Mouse (Mus musculus) kidney, postnatal 0 days (tissue): ENCODE measurements at regions not wholly inside any gene's neighbourhood (a gene's known extent, or its start where the extent isn't known, plus 50 kb on each side); places are given as distances from the start of the nearest gene placed in this dataset.

Experiments used
- ATAC-seq: fragments of 200-750 bp; cut with Nextera tagmentation; replicated peaks from 2 replicates; pipeline ENCODE4 v1.8.0; 2017; ENCODE audit warnings: low read depth, moderate number of reproducible peaks, moderate TSS enrichment, moderate library complexity; ENCODE audit not compliant: low FRiP score
- DNase-seq: peaks from one replicate; pipeline ENCODE4 v3.0.0-alpha.2; 2016; ENCODE audit warnings: low spot score
- H3K27ac ChIP-seq: fragments of 300-500 bp; sonication (generic); 2 replicates; pipeline ENCODE4 v1.5.1; 2014; ENCODE audit warnings: mild to moderate bottlenecking
- H3K27me3 ChIP-seq: fragments of 300-500 bp; sonication (generic); 2 replicates; pipeline ENCODE4 v1.6.1; 2014; ENCODE audit warnings: low read length, mixed read lengths; ENCODE audit not compliant: insufficient read depth
- H3K36me3 ChIP-seq: fragments of 300-500 bp; sonication (generic); 2 replicates; pipeline ENCODE4 v1.6.1; 2014; ENCODE audit warnings: low read length, mixed read lengths; ENCODE audit not compliant: insufficient read depth
- H3K4me1 ChIP-seq: fragments of 300-500 bp; sonication (generic); replicated peaks from 2 replicates; pipeline ENCODE4 v1.6.1; 2014; ENCODE audit warnings: antibody characterized with exemption, low read length, mixed read lengths; ENCODE audit not compliant: insufficient read depth
- H3K4me2 ChIP-seq: fragments of 300-500 bp; sonication (generic); 2 replicates; pipeline ENCODE4 v1.6.1; 2014; ENCODE audit warnings: mild to moderate bottlenecking, low read length, moderate library complexity, mixed read lengths
- H3K4me3 ChIP-seq: fragments of 300-500 bp; sonication (generic); replicated peaks from 2 replicates; pipeline ENCODE4 v1.5.1; 2014; ENCODE audit warnings: low read depth, low read length
- H3K9ac ChIP-seq: fragments of 300-500 bp; sonication (generic); 2 replicates; pipeline ENCODE4 v1.6.1; 2014; ENCODE audit warnings: low read depth, low read length
- H3K9me3 ChIP-seq: fragments of 300-500 bp; sonication (generic); replicated peaks from 2 replicates; pipeline ENCODE4 v1.6.1; 2016; ENCODE audit warnings: low read length, inconsistent platforms, mixed read lengths
- CTCF ChIP-seq: IDR thresholded peaks from 2 replicates; pipeline ENCODE4 v1.5.1; 2016; ENCODE audit warnings: antibody characterized with exemption, low read depth, mild to moderate bottlenecking, moderate library complexity
- WGBS: fragments of 180-500 bp; shearing (Covaris S2); extraction: QIAGEN DNeasy Blood & Tissue Kit; methylation state at CpG from one replicate; pipeline ENCODE4 v1.1.7; 2014; 5-methylcytosine and 5-hydroxymethylcytosine counted together

DNA sequence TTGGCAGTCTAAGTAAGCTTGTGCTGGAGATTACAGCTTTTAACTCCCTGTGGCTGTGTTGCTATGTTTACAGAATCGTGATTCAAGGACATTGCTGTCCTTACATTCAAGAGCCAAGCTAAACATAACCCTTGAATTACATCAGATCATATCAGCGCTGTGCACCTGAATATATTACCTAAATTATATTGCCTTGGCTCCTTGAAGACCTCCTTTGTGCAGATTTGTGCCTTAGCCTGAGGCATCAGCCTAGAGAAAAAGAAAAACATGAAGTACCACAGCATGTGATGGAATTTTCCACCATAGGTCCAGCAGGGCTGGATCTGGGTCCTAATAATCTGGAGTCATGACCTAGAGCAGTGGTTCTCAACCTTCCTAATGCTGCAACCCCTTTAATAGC is 189.8 kb upstream of the Tsc22d2 start:
- TF ChIP-seq CTCF, result no peak
- Histone ChIP-seq H3K4me2 (no peak overlapping the region), H3K9me3 (no peaks in the 10 kb centered on the region), H3K9ac (no peak overlapping the region), H3K36me3 (no peaks in the 10 kb centered on the region), H3K4me1 (no peaks in the 10 kb centered on the region), H3K27ac (no peak overlapping the region), H3K4me3 (no peak overlapping the region), H3K27me3 (no peaks in the 10 kb centered on the region)
- DNase-seq (no peak), ATAC-seq (no peak)
- 44% methylated on average over 2 of the region's 2 CpGs for whole genome bisulfite sequencing

DNA sequence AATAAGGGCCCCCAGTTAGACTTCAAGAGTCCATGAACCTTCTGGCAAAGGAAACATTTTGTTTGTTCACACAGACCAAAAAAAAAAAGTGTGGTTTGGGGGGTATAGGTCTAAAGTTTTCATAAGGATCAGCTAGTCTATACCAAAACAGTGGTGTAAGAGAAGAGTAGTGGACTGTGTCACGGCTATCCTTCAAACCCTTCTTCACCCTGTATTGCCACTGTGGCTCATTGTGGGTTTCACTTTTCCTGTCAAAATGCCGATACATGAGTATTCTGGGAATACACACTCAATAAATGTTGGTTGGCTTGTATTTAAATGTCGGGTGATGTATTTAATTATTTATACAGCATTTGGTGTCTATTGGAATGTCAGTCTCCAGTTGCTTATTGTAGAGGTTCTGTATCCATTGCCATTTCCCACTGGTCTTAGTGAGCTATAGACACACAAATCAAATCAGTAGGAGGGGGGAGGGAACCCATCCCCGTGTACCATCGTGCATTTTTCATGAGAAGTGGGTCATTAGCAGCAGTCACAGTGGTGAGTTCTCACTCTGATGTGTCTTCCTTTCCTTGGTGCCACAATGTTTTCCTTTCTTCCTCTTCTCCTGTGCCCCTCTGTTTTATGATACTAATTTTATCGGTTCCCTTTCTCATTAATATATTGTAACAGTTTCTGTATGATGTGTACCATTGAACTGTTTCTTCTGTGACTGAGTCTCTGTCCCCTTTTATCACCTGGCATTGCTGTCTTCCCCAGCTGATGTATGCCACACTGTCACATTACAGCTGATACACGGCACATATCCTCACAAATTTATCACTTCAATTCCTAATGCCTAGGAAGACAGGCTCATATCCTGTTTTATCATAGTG is 187.8 kb upstream of the Tsc22d2 start:
- H3K27ac ChIP-seq, result no peak overlapping the region
- no peak overlapping the region for H3K9ac ChIP-seq
- H3K9me3 ChIP-seq, result no peaks in the 10 kb centered on the region
- H3K4me3 ChIP-seq, result no peak overlapping the region
- H3K4me2 ChIP-seq, result no peak overlapping the region
- no peak for TF ChIP-seq CTCF
- H3K36me3 ChIP-seq, result no peaks in the 10 kb centered on the region
- H3K27me3 ChIP-seq, result no peaks in the 10 kb centered on the region
- no peak for DNase-seq
- 83% methylated on average over 7 of the region's 7 CpGs for WGBS
- H3K4me1 ChIP-seq, result no peaks in the 10 kb centered on the region
- ATAC-seq, result no peak

DNA sequence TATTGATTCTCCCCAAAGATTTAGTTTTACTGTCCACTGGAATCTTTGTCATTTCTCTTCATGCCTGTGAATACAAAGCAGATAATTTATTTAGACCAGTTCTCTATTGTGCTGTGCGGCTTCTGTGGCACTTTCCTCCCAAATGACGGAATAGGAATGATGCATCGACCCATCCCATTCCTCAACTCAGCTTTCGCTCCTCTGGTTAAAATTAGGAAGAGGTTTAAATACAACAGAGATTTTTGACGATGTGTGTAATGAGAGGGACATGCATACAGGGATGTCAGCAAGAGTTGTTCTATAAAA is 187.2 kb upstream of the Tsc22d2 start:
- Histone ChIP-seq H3K9me3 (no peaks in the 10 kb centered on the region), H3K36me3 (no peaks in the 10 kb centered on the region), H3K27ac (no peak overlapping the region), H3K4me3 (no peak overlapping the region), H3K27me3 (no peaks in the 10 kb centered on the region), H3K9ac (no peak overlapping the region), H3K4me1 (no peaks in the 10 kb centered on the region), H3K4me2 (no peak overlapping the region)
- no peak for TF ChIP-seq CTCF
- no peak for ATAC-seq
- no peak for DNase-seq
- 76% methylated on average over 5 of the region's 5 CpGs for WGBS

DNA sequence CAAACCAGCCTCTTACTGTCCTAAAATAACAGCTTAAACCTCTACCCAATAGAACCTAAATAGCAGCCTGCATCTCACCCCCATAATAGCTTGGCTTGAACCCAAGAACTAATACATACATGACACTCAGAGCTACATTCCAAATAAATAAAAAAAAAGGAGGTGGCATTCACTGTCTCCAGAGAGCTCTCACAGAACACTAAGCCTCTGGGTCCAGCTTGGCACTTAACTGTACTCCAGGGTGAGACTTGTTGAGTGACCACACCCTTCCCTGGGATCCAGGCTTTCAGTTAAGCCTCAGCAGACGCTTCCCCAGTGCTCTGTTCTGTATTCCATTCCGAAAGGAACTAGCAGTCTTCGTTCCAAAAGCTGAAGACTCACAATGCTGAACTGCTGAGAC is 186.3 kb upstream of the Tsc22d2 start:
- 66% methylated on average over 3 of the region's 3 CpGs for WGBS

DNA sequence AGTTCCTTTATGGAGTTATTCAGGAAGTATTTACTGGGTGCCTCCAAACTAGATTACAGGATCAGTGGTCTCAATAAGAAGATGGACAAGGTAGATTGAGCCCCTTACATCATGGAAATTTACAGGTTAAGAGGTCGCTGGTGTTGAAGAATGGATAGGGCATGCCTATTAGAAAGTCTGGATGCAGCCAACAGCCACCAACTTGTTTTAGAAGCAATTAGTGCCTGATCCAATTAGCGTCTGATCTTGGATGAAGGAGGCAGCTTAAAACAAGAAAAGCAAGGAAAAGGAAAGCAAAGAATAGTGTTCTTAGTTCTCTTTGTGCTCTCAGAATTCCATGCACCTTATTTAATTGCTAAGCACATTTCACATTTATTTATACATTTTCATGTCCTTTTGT is 182.8 kb upstream of the Tsc22d2 start:
- TF ChIP-seq CTCF, result no peak
- Histone ChIP-seq H3K4me1 (no peaks in the 10 kb centered on the region), H3K4me2 (no peak overlapping the region), H3K4me3 (no peak overlapping the region), H3K9ac (no peak overlapping the region), H3K36me3 (no peaks in the 10 kb centered on the region), H3K27ac (no peak overlapping the region), H3K27me3 (no peaks in the 10 kb centered on the region), H3K9me3 (no peaks in the 10 kb centered on the region)
- no peak for ATAC-seq
- WGBS, result 70% methylated on average over 2 of the region's 2 CpGs
- DNase-seq, result no peak

More for the DNA sequence above, 186.3 kb upstream of the Tsc22d2 start:
- Histone ChIP-seq H3K9me3 (no peaks in the 10 kb centered on the region), H3K4me2 (no peak overlapping the region), H3K36me3 (no peaks in the 10 kb centered on the region), H3K27ac (no peak overlapping the region), H3K4me1 (no peaks in the 10 kb centered on the region), H3K4me3 (no peak overlapping the region), H3K27me3 (no peaks in the 10 kb centered on the region), H3K9ac (no peak overlapping the region)
- ATAC-seq (no peak), DNase-seq (no peak)
- no peak for TF ChIP-seq CTCF

DNA sequence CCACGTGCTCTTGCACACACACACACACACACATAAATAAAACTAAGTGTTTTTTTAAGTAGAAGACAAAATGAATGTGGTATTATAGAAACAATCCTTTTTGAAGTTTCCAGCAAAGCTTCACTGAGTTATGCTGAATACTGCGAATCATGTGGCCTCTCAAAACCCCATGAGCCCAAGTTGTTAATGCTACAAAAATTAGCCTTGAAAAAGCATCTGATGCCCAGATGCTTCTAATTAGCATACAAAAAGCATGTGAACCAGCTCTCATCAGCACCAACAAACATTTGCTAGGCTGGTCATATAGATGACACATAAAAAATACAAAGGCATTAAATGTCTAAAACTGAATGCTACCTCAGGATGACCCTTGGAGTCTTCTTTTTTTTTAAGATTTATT is 181.2 kb upstream of the Tsc22d2 start:
- Histone ChIP-seq H3K9ac (no peak overlapping the region), H3K27ac (no peak overlapping the region), H3K4me1 (no peaks in the 10 kb centered on the region), H3K36me3 (no peaks in the 10 kb centered on the region), H3K27me3 (no peaks in the 10 kb centered on the region), H3K4me2 (no peak overlapping the region), H3K9me3 (no peaks in the 10 kb centered on the region), H3K4me3 (no peak overlapping the region)
- no peak for TF ChIP-seq CTCF
- ATAC-seq, result no peak
- 77% methylated on average over 2 of the region's 2 CpGs for WGBS
- DNase-seq, result no peak
